Mouse (Mus musculus): Measurements from ENCODE around the gene Pla2g5. TPM values are rescaled to one million over a fixed set of nuclear protein-coding genes. Genes with fewer than 3 reads are reported as not detected.
A peak's percentile ranks its signal among the peaks of the same experiment; 100 is the strongest.

Gene Pla2g5
- polyA plus RNA-seq, 1 experiment from 2014 or later: not detected

DNA sequence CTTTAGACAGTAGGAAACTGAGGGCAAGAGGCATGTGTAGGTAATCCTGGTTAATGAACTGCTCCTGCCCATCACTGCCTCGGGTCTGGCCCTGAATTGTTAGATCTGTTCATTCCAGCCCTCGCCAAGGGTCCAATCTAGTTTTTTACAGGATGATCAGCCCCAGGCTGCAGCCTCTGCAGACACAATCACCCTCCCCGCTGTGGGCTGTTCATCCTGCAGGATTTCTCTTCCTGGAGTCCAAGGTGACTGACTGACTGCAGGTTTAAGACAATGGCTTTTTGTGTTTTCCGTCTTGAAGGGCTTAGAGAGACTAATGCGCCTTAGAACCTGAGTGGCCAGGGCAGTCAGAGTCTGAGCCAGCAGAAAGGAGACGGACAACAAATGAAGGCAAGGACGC lies 25.9 kb upstream of the Pla2g5 start:
- no peak for TF ChIP-seq EP300 (IDR thresholded peaks at IDR 0.05)
- TF ChIP-seq CTCF (IDR thresholded peaks at IDR 0.05): no peak
- Histone ChIP-seq H3K27me3 (replicated peaks; ENCODE audit: insufficient read depth, low read length) (no peaks in the 10 kb centered on the region), H3K36me3 (ENCODE audit: insufficient read depth, low read length) (0 out of 2 replicates have a peak, but pooled peaks cover under 1% of the 10 kb centered on the region)

DNA sequence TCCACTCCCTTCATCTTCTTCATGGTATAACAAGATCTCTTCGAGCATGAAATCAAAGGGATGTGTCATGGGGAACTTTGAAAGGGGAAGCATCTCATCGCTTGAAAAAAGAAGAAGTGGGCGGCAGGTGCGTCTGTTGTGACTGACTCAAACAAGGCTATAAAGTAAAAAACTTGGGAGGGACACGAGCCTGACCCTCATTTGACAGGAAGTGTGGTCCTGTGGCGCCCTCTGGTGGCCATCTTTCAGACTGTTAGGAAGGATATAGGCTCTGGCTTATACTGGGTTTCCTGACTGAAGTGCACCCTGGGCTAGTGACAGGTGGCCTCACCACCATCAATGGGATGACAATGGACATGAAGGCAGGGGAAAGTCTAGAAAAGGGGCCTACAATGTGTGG lies 21.0 kb upstream of the Pla2g5 start:
- TF ChIP-seq EP300 (IDR thresholded peaks at IDR 0.05) (no peak), CTCF (IDR thresholded peaks at IDR 0.05) (peak; percentile 93)
- no peaks in the 10 kb centered on the region for H3K36me3 ChIP-seq (ENCODE audit: insufficient read depth, low read length)
- no peaks in the 10 kb centered on the region for H3K4me1 ChIP-seq (ENCODE audit: insufficient read depth, low read depth, low read length)
- no peaks in the 10 kb centered on the region for H3K27me3 ChIP-seq (replicated peaks; ENCODE audit: insufficient read depth, low read length)
- H3K9me3 ChIP-seq (ENCODE audit: low read length): no peaks in the 10 kb centered on the region
- ATAC-seq: peak; percentile 68
- no peak overlapping the region for H3K9ac ChIP-seq (replicated peaks; ENCODE audit: low read depth)
- DNase-seq (ENCODE audit: low spot score): peak; percentile 89
- no peak overlapping the region for H3K27ac ChIP-seq (ENCODE audit: low read length)
- no peak overlapping the region for H3K4me2 ChIP-seq (replicated peaks; ENCODE audit: low read depth, low read length)
- no peak overlapping the region for H3K4me3 ChIP-seq (ENCODE audit: low read depth, low read length)
- 13% methylated on average over 6 of the region's 6 CpGs for WGBS

More for the DNA sequence above, 25.9 kb upstream of the Pla2g5 start:
- Histone ChIP-seq H3K9ac (replicated peaks; ENCODE audit: low read depth) (no peak overlapping the region), H3K27ac (ENCODE audit: low read length) (0 out of 2 replicates have a peak overlapping the region, but pooled peaks have one; percentile 9), H3K9me3 (ENCODE audit: low read length) (no peaks in the 10 kb centered on the region), H3K4me2 (replicated peaks; ENCODE audit: low read depth, low read length) (no peak overlapping the region), H3K4me3 (ENCODE audit: low read depth, low read length) (no peak overlapping the region), H3K4me1 (ENCODE audit: insufficient read depth, low read depth, low read length) (no peaks in the 10 kb centered on the region)
- no peak for ATAC-seq
- DNase-seq (ENCODE audit: low spot score): no peak
- 45% methylated on average over 7 of the region's 7 CpGs for WGBS

DNA sequence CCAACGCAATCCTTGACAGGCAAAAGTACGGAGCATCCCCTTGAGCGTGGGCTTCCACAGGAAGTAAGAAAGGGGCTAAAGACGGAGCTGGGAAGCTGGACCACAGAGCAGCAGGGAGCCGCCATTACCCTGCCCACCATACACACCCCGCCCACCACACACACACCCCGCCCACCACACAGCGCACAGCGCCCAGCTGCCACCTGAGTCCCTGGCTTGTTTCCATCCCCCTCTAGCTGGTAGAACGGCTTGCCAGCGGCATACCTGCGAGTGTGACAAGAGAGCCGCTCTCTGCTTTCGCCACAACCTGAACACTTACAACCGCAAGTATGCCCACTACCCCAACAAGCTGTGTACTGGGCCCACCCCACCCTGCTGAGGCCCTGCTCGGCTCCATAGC lies 18.9 kb upstream of the Pla2g5 start:
- no peak for TF ChIP-seq EP300 (IDR thresholded peaks at IDR 0.05)
- no peak for TF ChIP-seq CTCF (IDR thresholded peaks at IDR 0.05)
- Histone ChIP-seq H3K4me1 (ENCODE audit: insufficient read depth, low read depth, low read length) (no peaks in the 10 kb centered on the region), H3K9me3 (ENCODE audit: low read length) (no peaks in the 10 kb centered on the region), H3K4me3 (ENCODE audit: low read depth, low read length) (no peak overlapping the region), H3K4me2 (replicated peaks; ENCODE audit: low read depth, low read length) (no peak overlapping the region), H3K27me3 (replicated peaks; ENCODE audit: insufficient read depth, low read length) (no peaks in the 10 kb centered on the region), H3K36me3 (ENCODE audit: insufficient read depth, low read length) (no peaks in the 10 kb centered on the region), H3K9ac (replicated peaks; ENCODE audit: low read depth) (no peak overlapping the region), H3K27ac (ENCODE audit: low read length) (no peak overlapping the region)
- DNase-seq (ENCODE audit: low spot score): peak; percentile 70
- WGBS: 12% methylated on average over 13 of the region's 16 CpGs
- ATAC-seq: peak; percentile 60

DNA sequence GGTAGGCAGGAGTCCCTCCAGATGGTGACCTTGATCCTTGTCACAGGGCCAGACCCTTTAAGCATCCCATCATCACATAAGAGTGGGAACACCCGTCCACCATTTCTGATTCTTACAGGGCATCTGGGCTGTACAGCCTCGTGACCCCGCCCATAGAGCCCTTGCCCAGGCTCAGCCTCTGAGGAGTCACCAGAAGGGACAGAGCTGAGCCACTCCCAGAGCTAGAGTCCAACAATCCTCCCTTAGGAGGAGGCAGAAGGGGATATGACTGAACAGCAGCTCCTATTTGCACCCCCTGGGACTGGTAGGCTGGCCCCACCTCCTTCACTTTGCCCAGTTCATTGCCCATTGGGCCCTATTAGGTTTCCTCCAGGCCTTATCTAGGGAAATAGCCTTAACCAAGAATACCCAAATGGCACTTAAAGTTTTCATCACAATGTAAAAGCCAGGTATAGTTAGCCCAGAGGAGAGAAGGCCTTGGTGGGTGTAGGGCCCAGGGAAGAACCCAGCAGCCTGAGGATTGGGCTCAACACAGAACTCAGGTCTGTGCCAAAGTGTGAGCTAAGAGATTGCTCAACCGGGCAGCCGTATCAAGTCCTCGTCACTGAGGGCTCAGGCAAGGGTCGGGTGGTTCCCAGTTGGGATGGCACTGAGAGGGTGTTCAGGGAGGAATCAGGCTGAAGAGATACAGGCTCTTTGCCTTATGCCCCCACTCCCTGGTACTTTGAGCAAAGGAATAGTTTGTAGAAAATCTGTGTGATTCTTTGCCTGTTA lies 17.7 kb upstream of the Pla2g5 start:
- Histone ChIP-seq H3K9me3 (ENCODE audit: low read length) (no peaks in the 10 kb centered on the region), H3K4me2 (replicated peaks; ENCODE audit: low read depth, low read length) (no peak overlapping the region), H3K4me1 (ENCODE audit: insufficient read depth, low read depth, low read length) (no peaks in the 10 kb centered on the region), H3K27me3 (replicated peaks; ENCODE audit: insufficient read depth, low read length) (no peaks in the 10 kb centered on the region), H3K9ac (replicated peaks; ENCODE audit: low read depth) (no peak overlapping the region), H3K36me3 (ENCODE audit: insufficient read depth, low read length) (no peaks in the 10 kb centered on the region), H3K27ac (ENCODE audit: low read length) (no peak overlapping the region), H3K4me3 (ENCODE audit: low read depth, low read length) (no peak overlapping the region)
- no peak for DNase-seq (ENCODE audit: low spot score)
- 57% methylated on average over 7 of the region's 7 CpGs for WGBS
- no peak for ATAC-seq
- TF ChIP-seq CTCF (IDR thresholded peaks at IDR 0.05) (no peak), EP300 (IDR thresholded peaks at IDR 0.05) (no peak)

DNA sequence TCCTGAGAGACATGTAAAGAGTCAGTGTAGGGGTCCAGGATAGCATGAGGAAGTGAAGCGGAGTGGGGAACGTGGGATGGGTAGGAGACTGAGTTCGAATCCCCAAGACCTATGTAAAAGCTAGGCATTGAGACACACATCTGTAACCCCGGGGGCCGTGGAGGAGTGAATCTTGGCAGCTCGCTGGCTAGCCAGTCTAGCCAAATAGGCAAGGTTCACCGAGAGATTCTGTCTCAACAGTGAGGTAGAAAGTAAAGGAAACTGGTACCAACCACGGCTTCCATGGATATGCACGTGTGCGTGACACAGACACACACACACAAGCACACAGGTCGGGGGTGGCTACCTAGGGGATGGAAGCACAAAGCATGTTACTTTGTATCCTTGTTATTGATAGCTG lies 16.5 kb upstream of the Pla2g5 start:
- DNase-seq (ENCODE audit: low spot score) (no peak), ATAC-seq (no peak)
- 83% methylated on average over 11 of the region's 11 CpGs for WGBS
- Histone ChIP-seq H3K4me3 (ENCODE audit: low read depth, low read length) (no peak overlapping the region), H3K9me3 (ENCODE audit: low read length) (no peaks in the 10 kb centered on the region), H3K4me1 (ENCODE audit: insufficient read depth, low read depth, low read length) (no peaks in the 10 kb centered on the region), H3K9ac (replicated peaks; ENCODE audit: low read depth) (no peak overlapping the region), H3K36me3 (ENCODE audit: insufficient read depth, low read length) (no peaks in the 10 kb centered on the region), H3K4me2 (replicated peaks; ENCODE audit: low read depth, low read length) (no peak overlapping the region), H3K27me3 (replicated peaks; ENCODE audit: insufficient read depth, low read length) (no peaks in the 10 kb centered on the region), H3K27ac (ENCODE audit: low read length) (no peak overlapping the region)
- TF ChIP-seq EP300 (IDR thresholded peaks at IDR 0.05): no peak
- no peak for TF ChIP-seq CTCF (IDR thresholded peaks at IDR 0.05)

DNA sequence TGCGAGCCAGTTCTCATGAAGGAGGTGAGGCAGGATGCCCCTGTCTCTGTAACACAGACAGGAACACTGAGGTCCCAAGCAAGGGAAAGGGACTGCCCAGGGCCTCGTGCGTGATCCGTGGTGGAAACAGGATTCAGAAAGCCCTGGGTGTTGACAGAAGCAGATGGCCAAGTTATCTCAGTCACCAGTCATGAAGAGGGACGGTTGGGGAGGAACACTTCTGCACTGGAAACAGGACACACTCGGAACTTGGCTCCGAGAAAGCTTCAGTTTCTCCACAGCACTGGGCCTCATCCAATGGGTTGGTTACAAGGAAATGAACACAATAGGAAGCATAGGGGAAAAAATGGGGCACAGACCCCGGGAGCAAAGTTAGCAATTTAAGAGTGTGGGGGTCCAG lies 15.5 kb upstream of the Pla2g5 start:
- Histone ChIP-seq H3K9me3 (ENCODE audit: low read length) (no peaks in the 10 kb centered on the region), H3K4me2 (replicated peaks; ENCODE audit: low read depth, low read length) (no peak overlapping the region), H3K4me1 (ENCODE audit: insufficient read depth, low read depth, low read length) (no peaks in the 10 kb centered on the region), H3K27ac (ENCODE audit: low read length) (0 out of 2 replicates have a peak overlapping the region, but pooled peaks have one; percentile 14), H3K9ac (replicated peaks; ENCODE audit: low read depth) (no peak overlapping the region), H3K36me3 (ENCODE audit: insufficient read depth, low read length) (no peaks in the 10 kb centered on the region), H3K27me3 (replicated peaks; ENCODE audit: insufficient read depth, low read length) (no peaks in the 10 kb centered on the region), H3K4me3 (ENCODE audit: low read depth, low read length) (no peak overlapping the region)
- DNase-seq (ENCODE audit: low spot score) (peak; percentile 36), ATAC-seq (peak; percentile 27)
- TF ChIP-seq CTCF (IDR thresholded peaks at IDR 0.05) (no peak), EP300 (IDR thresholded peaks at IDR 0.05) (no peak)
- 31% methylated on average over 8 of the region's 8 CpGs for WGBS

All from lung, postnatal 0 days (tissue).